Mouse (Mus musculus) midbrain, embryonic 12.5 days (tissue): ENCODE measurements around the gene Rock2. TPM values are rescaled to one million over a fixed set of nuclear protein-coding genes. Genes with fewer than 3 reads are reported as not detected.
A peak's percentile ranks its signal among the peaks of the same experiment; 100 is the strongest.

Source experiments
- ATAC-seq: fragments of 200-750 bp; cut with Nextera tagmentation; 2 replicates; pipeline ENCODE4 v1.8.0; 2017; ENCODE audit warnings: low read depth, moderate TSS enrichment, moderate library complexity; ENCODE audit not compliant: low FRiP score
- H3K27ac ChIP-seq: fragments of 300-500 bp; sonication (generic); replicated peaks from 2 replicates; pipeline ENCODE4 v1.5.1; 2016; ENCODE audit warnings: mild to moderate bottlenecking
- H3K27me3 ChIP-seq: fragments of 300-500 bp; sonication (generic); 2 replicates; pipeline ENCODE4 v1.6.1; 2016; ENCODE audit warnings: mild to moderate bottlenecking
- H3K36me3 ChIP-seq: fragments of 300-500 bp; sonication (generic); 2 replicates; pipeline ENCODE4 v1.6.1; 2016
- H3K4me1 ChIP-seq: fragments of 300-500 bp; sonication (generic); 2 replicates; pipeline ENCODE4 v1.6.1; 2016
- H3K4me2 ChIP-seq: fragments of 300-500 bp; sonication (generic); replicated peaks from 2 replicates; pipeline ENCODE4 v1.6.1; 2016; ENCODE audit warnings: mild to moderate bottlenecking, moderate library complexity
- H3K4me3 ChIP-seq: fragments of 300-500 bp; sonication (generic); 2 replicates; pipeline ENCODE4 v1.5.1; 2016; ENCODE audit warnings: mild to moderate bottlenecking
- H3K9ac ChIP-seq: fragments of 300-500 bp; sonication (generic); replicated peaks from 2 replicates; pipeline ENCODE4 v1.6.1; 2016; ENCODE audit warnings: mild to moderate bottlenecking, moderate library complexity
- H3K9me3 ChIP-seq: fragments of 300-500 bp; sonication (generic); 2 replicates; pipeline ENCODE4 v1.6.1; 2016; ENCODE audit warnings: mild to moderate bottlenecking
- WGBS: fragments of 180-500 bp; shearing (Covaris S2); methylation state at CpG from one replicate; pipeline ENCODE4 v1.1.7; 2016; 5-methylcytosine and 5-hydroxymethylcytosine counted together
- polyA plus RNA-seq: library from polyadenylated mRNA; unstranded; fragments of >200 nt; fragmentation: Nextera tagmentation; extraction: Ambion mirVana; gene quantifications from 2 replicates; pipeline ENCODE4 v1.2.1, GENCODE M21; 2016

The Rock2 gene
- polyA plus RNA-seq, 1 experiment from 2014 or later, result 20.5 TPM

GRCm38 (mm10) chr12:16994291-16994690 lies 99.6 kb downstream of the Rock2 start:
- H3K4me1 ChIP-seq, result peaks cover 4% of the 10 kb centered on the region
- WGBS, result 86% methylated on average over 2 of the region's 2 CpGs

DNA sequence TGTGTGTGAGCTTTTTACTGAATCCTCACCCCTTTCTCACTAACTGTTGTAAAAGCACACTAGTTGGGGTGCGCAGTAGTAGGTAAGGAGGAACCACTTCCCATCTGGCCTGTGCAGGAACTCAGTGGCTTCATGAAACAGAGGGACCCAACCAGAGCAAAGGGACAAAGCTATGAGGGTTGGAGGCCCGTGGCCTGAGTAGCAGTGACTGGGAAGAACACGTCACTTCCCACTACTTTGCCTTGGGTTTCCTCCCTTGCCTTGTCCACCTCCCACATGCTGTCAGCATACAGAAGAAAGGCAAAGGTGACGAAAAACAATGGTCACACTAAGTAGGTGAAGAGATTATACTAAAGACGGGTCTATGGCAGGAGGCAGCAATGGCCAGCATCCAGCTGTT lies 101.6 kb downstream of the Rock2 start:
- H3K4me1 ChIP-seq, result peaks cover 13% of the 10 kb centered on the region
- no peak overlapping the region for H3K27ac ChIP-seq
- H3K4me3 ChIP-seq, result no peak overlapping the region
- H3K27me3 ChIP-seq, result peaks cover 44% of the 10 kb centered on the region
- WGBS, result 83% methylated on average over 5 of the region's 5 CpGs
- H3K36me3 ChIP-seq, result no peaks in the 10 kb centered on the region
- no peak for ATAC-seq
- no peak overlapping the region for H3K4me2 ChIP-seq
- H3K9me3 ChIP-seq, result no peaks in the 10 kb centered on the region
- no peak overlapping the region for H3K9ac ChIP-seq

More at GRCm38 (mm10) chr12:16994291-16994690, 99.6 kb downstream of the Rock2 start:
- H3K27ac ChIP-seq, result no peak overlapping the region
- no peak overlapping the region for H3K9ac ChIP-seq
- no peak overlapping the region for H3K4me3 ChIP-seq
- no peaks in the 10 kb centered on the region for H3K9me3 ChIP-seq
- ATAC-seq, result no peak
- H3K27me3 ChIP-seq, result peaks cover 24% of the 10 kb centered on the region
- H3K36me3 ChIP-seq, result no peaks in the 10 kb centered on the region
- no peak overlapping the region for H3K4me2 ChIP-seq

DNA sequence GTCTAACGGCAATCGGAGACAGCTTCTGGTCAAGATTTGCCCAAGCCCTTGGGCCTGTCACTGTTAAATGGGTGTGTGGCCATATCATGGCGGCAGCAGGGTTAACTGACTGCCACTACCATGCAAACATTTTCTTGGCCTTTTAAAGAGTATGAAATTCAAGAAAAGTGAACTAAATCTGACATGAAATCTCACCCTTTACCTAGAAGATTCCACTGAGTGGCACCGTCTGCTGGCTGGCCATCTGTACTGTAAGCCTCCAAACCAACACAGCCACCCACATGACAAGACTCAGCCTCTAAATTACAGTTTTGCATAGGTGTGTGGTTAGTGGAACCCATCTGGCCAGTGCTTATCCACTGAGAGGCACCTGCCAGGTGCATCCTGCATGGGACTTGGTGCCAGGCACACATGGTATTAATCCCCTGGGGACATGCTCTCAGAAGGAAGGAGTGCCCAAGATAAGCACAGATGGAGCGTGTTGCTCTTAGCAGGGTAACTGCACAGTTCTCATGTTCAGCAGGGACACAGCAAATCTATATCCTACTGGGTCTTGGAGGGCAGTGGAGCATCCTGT lies 102.3 kb downstream of the Rock2 start:
- no peak overlapping the region for H3K27ac ChIP-seq
- 92% methylated on average over 5 of the region's 5 CpGs for WGBS
- no peak overlapping the region for H3K9ac ChIP-seq
- no peak overlapping the region for H3K4me3 ChIP-seq
- H3K27me3 ChIP-seq, result peaks cover 51% of the 10 kb centered on the region
- ATAC-seq, result no peak
- H3K9me3 ChIP-seq, result no peaks in the 10 kb centered on the region
- H3K4me2 ChIP-seq, result no peak overlapping the region
- peaks cover 13% of the 10 kb centered on the region for H3K4me1 ChIP-seq
- no peaks in the 10 kb centered on the region for H3K36me3 ChIP-seq

DNA sequence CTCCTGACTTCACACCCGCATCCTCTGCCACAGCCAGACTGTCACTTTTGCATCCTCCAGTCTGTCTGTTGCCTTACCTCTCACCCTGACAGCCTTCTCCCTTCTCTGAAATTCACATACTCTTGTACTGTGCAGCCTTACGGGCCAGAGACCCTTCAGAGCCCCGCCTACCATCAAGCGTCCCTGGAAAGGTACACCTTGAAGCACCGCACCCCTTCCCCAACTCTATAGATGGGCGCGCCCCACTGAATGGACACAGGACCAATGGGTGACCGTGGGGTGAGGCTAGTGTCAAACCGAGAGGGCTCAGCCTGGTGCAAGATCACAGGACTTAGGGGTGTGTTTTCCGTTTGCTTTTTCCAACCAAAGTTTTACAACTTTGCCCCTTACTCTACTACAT lies 104.5 kb downstream of the Rock2 start:
- H3K9ac ChIP-seq, result no peak overlapping the region
- no peak for ATAC-seq

DNA sequence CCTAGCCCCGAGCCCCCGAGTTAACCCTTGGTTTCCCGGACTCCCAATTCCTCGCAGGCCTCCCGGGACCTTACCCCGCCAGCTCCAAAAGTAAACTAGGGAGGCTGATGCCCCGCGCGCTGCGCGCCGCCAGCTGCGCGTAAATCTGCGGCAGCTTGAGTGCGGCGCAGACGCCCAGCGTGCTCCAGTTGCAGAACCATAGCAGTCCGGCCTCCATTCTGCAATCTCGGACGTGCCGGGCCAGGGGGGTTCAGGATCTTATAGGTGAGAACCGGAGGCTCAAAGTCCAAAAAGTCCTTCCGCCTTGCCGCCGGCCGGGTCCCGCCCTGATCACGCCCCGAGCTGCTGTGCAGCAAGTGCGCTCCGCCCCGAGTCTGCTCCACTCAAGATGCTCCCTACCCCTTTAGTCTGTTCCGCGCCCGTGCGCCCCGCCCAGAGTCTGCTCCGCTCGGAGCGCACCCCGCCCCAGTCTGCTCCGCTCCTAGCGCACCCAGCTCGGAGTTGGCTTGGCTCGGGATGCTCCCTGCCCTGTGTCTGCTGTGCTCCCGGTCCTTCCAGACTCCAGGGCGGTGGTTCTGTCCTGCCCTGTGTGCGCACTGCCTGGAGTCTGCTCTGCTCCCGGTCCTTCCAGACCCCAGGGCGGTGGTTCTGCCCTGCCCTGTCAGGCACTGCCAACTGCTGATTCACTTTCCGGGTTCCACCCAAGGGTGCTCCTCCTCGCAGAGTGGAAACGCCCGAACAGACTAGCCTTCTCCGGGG lies 105.2 kb downstream of the Rock2 start, which contains the start of gene Pqlc3:
Pqlc3 (minus strand) TSS at position 670 of the 759 bp plus-strand sequence.
- WGBS, result under 1% methylated on average over 57 of the region's 57 CpGs
- Histone ChIP-seq H3K27ac (no peak within 1 kb of the TSS), H3K9me3 (no peaks in the 10 kb centered on the region), H3K4me1 (peaks cover 13% of the 10 kb centered on the region), H3K27me3 (peaks cover 52% of the 10 kb centered on the region), H3K36me3 (no peaks in the 10 kb centered on the region), H3K4me3 (peak within 1 kb of the TSS; percentile 50), H3K4me2 (peak within 1 kb of the TSS; percentile 84), H3K9ac (peak within 1 kb of the TSS; percentile 41; the same call in 1 of the 2 replicates)
- peak; percentile 85 for ATAC-seq

More for the DNA sequence above, 104.5 kb downstream of the Rock2 start:
- H3K36me3 ChIP-seq, result no peaks in the 10 kb centered on the region
- peak overlapping the region; percentile 50 for H3K4me3 ChIP-seq
- peaks cover 13% of the 10 kb centered on the region for H3K4me1 ChIP-seq
- H3K27ac ChIP-seq, result no peak overlapping the region
- peaks cover 52% of the 10 kb centered on the region for H3K27me3 ChIP-seq
- peak overlapping the region; percentile 84 for H3K4me2 ChIP-seq
- H3K9me3 ChIP-seq, result no peaks in the 10 kb centered on the region
- 7% methylated on average over 10 of the region's 10 CpGs for WGBS

DNA sequence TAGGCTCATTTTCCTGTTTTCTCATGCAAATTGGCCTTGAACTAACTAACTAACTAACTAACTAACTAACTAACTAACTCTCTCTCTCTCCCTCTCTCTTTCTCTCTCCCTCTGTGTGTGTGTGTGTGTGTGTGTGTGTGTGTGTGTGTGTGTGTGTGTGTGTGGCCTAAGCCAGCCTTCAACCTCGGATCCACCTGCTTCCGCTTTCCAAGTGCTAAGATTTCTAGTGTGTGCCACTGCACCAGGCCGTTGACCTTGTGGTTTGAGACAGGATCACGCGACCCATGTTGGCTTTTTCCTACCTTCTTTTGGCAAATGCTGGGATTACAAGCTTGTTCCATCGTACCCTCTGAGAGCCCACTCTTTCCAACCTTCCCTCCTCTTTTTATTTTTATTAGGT lies 105.9 kb downstream of the Rock2 start:
- Histone ChIP-seq H3K9me3 (no peaks in the 10 kb centered on the region), H3K36me3 (no peaks in the 10 kb centered on the region), H3K9ac (no peak overlapping the region), H3K4me1 (peaks cover 13% of the 10 kb centered on the region), H3K4me3 (no peak overlapping the region), H3K27me3 (peaks cover 52% of the 10 kb centered on the region), H3K27ac (no peak overlapping the region), H3K4me2 (peak overlapping the region; percentile 84; the same call in 1 of the 2 replicates)
- WGBS, result 50% methylated on average over 6 of the region's 6 CpGs
- ATAC-seq, result no peak

DNA sequence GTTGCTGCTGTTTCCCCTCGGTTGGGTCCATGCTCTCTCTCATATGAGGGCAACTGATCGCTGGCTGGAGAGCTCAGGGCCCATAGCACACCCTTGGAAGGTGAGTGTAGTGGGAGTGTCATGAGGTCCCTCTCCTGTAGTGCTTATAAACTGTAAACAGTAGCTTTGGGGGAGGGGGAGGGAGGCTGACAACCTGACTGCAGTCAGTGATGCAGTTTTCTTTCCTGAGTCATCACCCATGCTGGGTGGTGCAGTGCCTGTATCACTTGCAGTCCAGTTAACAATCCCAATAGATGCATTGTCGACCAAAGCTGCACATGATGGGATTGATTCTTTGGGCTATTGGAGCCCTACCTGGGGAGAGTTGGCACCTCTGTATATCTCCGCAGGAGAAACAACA lies 106.5 kb downstream of the Rock2 start:
- no peak for ATAC-seq
- 42% methylated on average over 4 of the region's 4 CpGs for WGBS

DNA sequence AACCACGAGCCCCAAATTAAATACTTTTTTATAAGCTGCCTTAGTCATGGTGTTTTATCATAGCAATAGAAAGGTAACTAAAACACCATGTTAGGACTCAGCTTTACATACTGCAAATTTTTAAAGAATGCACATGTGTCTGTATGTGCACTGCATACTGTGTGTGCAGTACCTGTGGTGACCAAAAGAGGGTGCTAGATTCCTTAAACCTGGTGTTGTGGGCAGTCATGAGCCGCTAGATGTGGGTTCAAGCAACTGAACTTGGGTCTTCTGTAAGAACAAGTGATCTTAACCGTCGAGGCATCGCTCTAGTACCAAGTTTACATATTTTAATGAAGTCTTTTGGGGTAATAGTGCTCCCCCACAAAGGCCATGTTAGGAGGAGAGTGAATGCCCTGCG lies 114.8 kb downstream of the Rock2 start:
- Histone ChIP-seq H3K36me3 (no peaks in the 10 kb centered on the region), H3K27me3 (0 out of 2 replicates have a peak, but pooled peaks cover 4% of the 10 kb centered on the region), H3K9ac (no peak overlapping the region), H3K4me2 (no peak overlapping the region), H3K9me3 (no peaks in the 10 kb centered on the region), H3K27ac (no peak overlapping the region), H3K4me3 (no peak overlapping the region), H3K4me1 (peaks cover 7% of the 10 kb centered on the region; the same call in 1 of the 2 replicates)
- ATAC-seq, result no peak
- 96% methylated on average over 6 of the region's 6 CpGs for WGBS

More for the DNA sequence above, 106.5 kb downstream of the Rock2 start:
- Histone ChIP-seq H3K4me3 (no peak overlapping the region), H3K27ac (no peak overlapping the region), H3K9ac (no peak overlapping the region), H3K4me2 (no peak overlapping the region), H3K9me3 (no peaks in the 10 kb centered on the region), H3K36me3 (no peaks in the 10 kb centered on the region), H3K4me1 (peaks cover 13% of the 10 kb centered on the region), H3K27me3 (peaks cover 52% of the 10 kb centered on the region)

DNA sequence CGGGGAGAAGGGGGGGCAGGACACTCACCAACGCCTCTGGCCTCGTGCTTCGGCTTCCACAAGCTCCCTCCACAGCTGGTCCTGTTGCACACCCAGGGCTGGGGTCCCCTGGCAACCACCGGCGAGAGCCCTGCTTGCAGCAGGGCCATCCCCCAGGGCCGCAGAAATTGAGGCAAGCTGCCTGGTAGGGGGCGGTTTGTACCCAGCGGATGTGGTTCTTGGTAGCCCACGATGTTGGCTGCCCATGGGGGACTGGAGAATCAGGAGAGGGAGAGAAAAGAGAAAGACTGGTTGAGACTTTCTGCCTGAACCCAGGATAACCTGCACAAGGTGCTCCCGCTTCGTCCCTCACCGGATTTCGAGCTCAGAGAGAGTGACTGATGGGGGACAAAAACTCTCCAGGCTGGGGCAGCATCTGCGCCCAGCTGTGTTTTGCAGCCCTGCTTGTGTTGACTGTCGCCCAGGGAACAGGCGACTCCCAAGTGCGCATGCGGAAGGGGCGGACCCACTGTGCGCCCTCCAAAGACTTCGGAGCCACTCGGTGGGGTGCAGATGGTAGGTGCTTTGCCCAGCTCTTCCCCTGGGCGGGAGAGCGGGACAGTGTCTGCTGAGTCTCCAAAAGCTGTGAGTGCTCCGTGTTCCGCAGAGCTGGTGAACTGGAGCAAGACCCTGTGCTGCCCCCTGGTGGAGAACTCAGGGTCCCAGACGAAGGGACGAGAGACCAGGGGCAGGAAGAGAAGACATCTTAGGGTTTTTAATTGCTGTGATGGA lies 116.6 kb downstream of the Rock2 start, which contains the start of gene 2410004P03Rik:
2410004P03Rik (minus strand) TSS at position 628 of the 771 bp plus-strand sequence.
- peak within 1 kb of the TSS; percentile 26; the same call in 1 of the 2 replicates for H3K9ac ChIP-seq
- WGBS, result 7% methylated on average over 29 of the region's 29 CpGs

DNA sequence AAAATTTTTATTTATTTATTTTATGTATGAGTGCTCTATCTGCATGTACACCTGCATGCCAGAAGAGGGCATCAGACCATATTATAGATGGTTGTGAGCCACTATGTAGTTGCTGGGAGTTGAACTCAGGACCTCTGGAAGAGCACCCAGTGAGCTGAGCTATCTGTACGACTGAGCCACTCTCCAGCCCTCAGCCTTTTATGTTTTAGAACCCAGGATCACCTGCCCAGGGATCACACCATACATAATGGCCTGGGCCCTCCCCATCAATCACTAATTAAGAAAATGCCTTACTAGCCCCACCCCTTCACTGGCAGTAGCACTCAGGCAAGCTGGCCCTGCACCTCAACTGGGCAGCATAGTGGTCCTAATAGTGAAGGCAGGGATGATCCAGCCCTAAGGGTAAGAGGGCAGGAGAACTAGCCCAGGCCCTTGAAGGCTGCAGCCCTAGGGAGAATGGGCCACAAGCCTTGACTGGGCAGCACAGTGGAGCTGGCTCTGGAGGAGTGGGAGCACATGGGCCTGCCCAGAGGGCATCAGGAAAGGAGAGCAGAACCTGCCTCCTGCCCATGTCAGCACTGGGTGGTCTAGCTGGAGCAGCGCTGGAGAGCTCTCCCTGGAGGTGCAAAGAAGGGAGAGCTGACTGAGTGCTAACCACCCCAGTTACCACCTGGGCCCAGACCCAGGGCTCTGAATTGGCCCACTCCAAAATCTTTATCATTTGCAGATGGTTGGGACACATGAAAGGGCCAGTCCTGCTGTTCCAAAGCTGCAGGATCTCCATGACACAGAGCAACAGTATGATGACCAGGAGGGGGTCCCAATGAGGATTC lies 117.6 kb downstream of the Rock2 start:
- Histone ChIP-seq H3K27me3 (0 out of 2 replicates have a peak, but pooled peaks cover 4% of the 10 kb centered on the region), H3K27ac (no peak overlapping the region), H3K4me3 (no peak overlapping the region), H3K4me2 (no peak overlapping the region), H3K4me1 (peaks cover 7% of the 10 kb centered on the region; the same call in 1 of the 2 replicates), H3K9ac (no peak overlapping the region), H3K9me3 (no peaks in the 10 kb centered on the region), H3K36me3 (no peaks in the 10 kb centered on the region)
- WGBS, result 86% methylated on average over 2 of the region's 2 CpGs
- ATAC-seq, result peak; percentile 20; the same call in 1 of the 2 replicates

More for the DNA sequence above, 116.6 kb downstream of the Rock2 start, which contains the start of gene 2410004P03Rik:
- Histone ChIP-seq H3K4me3 (peak within 1 kb of the TSS; percentile 34), H3K4me2 (peak within 1 kb of the TSS; percentile 50), H3K9me3 (no peaks in the 10 kb centered on the region), H3K27ac (no peak within 1 kb of the TSS), H3K4me1 (peaks cover 7% of the 10 kb centered on the region; the same call in 1 of the 2 replicates), H3K27me3 (0 out of 2 replicates have a peak, but pooled peaks cover 4% of the 10 kb centered on the region), H3K36me3 (no peaks in the 10 kb centered on the region)
- peak; percentile 60 for ATAC-seq

GRCm38 (mm10) chr12:17015711-17016110 lies 121.0 kb downstream of the Rock2 start:
- ATAC-seq, result no peak
- Histone ChIP-seq H3K4me2 (no peak overlapping the region), H3K36me3 (no peaks in the 10 kb centered on the region), H3K27ac (no peak overlapping the region), H3K4me3 (no peak overlapping the region), H3K27me3 (0 out of 2 replicates have a peak, but pooled peaks cover under 1% of the 10 kb centered on the region), H3K9ac (no peak overlapping the region), H3K9me3 (no peaks in the 10 kb centered on the region), H3K4me1 (peaks cover 7% of the 10 kb centered on the region; the same call in 1 of the 2 replicates)
- 84% methylated on average over 2 of the region's 2 CpGs for WGBS
